Mouse (Mus musculus): ENCODE measurements around the gene Tyms.
A peak's percentile ranks its signal among the peaks of the same experiment; 100 is the strongest.

Gene Tyms

DNA sequence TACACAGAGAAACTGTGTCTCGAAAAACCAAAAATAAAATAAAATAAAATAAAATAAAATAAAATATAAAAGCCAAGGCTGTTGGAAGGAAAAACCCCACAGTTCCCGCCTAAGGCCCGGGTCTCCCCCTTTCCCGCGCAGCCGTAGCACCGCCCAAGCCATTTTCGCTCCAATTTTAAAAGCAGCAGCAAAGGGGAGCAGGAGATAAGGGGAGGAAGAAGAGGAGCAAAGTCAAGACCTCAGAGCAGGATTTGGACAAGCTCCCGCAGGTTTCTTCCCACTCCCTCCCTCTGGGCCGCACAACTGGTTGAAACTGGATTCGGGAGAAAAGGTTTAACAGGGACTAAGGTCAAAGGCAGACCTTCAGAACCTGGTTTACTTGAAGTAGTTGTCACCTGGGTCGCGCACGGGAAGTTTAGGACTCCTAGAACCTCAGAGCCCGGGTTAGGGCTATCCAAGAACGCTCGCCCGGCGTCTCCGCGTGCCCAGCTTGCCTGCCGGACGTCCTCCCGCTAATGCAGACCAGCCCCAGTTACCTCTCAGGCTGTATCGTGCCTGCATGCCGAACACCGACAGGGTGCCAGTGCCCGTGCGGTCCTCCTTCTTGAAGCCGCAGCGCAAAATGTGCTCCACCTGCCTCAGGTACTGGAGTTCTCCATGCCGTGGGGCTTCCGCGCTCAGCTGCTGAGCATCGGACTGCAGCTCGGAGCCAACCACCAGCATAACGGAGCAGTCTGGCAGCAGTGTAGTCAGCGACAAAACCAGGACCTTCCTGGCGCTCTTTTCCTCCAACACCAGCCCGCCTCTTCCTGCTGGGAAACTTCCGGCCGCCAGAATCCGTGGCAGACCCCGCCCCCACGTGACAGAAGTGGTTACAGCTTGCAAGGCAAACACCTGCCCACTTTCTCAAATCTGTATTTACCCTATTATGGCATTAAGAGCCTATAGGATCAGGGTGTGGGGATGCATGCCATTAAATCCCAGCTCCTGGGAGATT is at the start of gene Tyms:
TSS of gene Tyms (minus strand) at position 793 of the 997 bp plus-strand sequence.
- peak; percentile 23 to 50 for DNase-seq (ENCODE audit: low spot score in 2 of 2)

DNA sequence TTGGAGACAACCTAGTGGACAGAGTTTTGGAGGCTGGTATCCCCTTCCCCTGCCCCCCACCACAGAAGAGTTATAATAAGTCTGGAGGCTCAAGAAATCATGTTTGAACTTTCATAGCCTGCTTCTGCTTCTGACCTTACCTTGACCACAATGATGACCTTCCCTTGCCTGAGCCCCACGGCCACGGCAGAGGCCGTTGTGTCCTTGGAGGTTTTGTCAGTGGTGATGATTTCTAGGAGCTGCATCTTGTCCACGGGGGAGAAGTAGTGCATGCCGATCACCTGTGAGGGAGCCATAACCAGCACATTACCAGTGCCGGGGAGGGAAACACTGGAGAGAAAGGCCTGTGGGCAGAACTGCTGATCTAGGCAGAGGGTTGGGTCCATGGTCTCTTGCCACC is 49.1 kb upstream of the Tyms start:
- no peak for DNase-seq (ENCODE audit: low spot score in 2 of 2)

- no peak for DNase-seq (ENCODE audit: low spot score in 2 of 2)
These were observed 46.7 kb upstream of the Tyms start for GRCm38 (mm10) chr5:30120106-30120505.

- DNase-seq (ENCODE audit: low spot score in 2 of 2), result no peak
These were observed 45.7 kb upstream of the Tyms start for GRCm38 (mm10) chr5:30119163-30119562.

GRCm38 (mm10) chr5:30118018-30118417 is 44.6 kb upstream of the Tyms start:
- DNase-seq (ENCODE audit: low spot score in 2 of 2), result no peak

DNA sequence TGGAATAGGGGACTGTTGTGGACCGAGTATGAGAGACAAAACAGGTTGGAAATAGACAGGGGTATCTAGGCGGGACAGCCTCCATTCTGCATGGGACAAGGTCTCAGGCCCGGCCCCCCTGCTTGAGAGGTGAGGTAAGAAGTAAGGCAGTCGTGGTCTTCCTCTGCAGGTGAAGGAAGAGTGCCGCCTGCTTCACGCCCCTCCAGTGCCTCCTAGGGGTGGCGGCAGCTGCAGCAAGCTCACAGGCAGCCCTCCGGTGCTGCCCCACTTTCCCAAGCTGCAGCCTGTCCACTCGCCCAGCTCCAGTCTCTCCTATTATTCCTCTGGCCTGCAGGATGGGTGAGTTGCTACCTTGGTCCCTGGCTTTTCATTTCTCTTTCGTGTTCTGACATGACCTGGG is 42.3 kb upstream of the Tyms start:
- DNase-seq (ENCODE audit: low spot score in 2 of 2), result no peak

GRCm38 (mm10) chr5:30114761-30115140 is 41.3 kb upstream of the Tyms start:
- DNase-seq (ENCODE audit: low spot score in 2 of 2), result no peak

- DNase-seq (ENCODE audit: low spot score in 2 of 2), result peak; percentile 47 to 48
These were observed 40.7 kb upstream of the Tyms start for GRCm38 (mm10) chr5:30113881-30114760.

DNA sequence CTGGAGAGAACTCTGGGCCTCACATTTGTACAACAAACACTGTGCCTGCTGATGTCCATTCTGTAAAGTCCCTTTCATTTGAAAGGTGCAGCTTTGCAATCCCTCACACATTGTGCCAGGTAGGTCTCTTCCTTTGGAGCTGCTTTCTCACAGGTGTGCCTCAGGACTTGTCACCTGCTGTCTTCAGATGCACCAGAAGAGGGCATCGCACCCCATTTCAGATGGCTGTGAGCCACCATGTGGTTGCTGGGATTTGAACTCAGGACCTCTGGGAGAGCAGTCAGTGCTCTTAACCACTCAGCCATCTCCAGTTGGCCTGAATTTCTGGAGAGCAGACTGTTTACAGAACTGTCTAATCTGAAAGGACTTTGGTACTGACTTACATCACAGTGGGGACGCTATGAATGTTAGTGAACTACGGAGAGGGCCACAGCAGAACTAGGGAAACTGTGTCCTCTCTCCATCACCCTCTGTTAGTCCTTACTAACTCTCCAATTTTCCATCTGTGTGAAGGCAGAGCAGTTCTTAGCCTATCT is 39.2 kb upstream of the Tyms start:
- no peak for DNase-seq (ENCODE audit: low spot score in 2 of 2)

DNA sequence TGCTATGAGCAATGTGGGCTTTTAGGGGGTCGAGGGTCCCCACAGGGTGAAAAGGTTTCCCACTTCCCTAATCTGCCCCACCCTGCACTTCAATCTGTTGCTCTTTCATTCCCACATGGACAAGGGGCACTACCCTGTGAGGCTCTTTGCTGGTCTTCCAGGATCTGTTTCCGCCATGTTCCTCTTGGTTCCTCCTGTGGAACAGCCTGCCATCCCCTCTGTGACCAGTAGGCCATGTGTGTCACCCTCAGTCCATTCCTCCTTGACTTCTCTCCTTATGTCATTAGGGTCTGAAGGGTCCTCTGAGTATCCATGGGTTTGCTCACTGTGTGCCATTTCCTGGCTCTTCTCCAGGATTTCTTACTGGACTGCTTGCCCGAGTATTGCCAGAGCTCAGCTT is 38.4 kb upstream of the Tyms start:
- no peak for DNase-seq (ENCODE audit: low spot score in 2 of 2)

DNA sequence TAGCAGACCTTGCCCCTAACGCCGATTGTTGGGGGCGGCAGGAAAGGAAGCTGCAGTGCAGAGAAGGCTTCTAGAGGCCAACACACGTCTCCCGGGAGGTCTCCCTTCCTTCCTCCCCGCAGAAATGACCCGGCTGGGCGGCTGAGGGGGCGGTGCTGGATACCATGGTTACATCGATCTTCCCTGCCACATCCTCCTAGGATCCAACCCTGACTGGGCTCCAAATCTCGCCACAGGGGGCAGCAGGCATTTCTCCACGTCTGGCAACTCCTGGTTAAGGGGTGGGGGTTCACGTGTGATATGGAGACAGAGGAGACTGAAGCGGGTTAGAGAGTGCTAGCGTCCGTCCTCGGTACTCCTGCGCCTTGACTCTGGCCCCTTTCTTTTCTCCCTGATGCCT is 37.7 kb upstream of the Tyms start:
- no peak for DNase-seq (ENCODE audit: low spot score in 2 of 2)

DNA sequence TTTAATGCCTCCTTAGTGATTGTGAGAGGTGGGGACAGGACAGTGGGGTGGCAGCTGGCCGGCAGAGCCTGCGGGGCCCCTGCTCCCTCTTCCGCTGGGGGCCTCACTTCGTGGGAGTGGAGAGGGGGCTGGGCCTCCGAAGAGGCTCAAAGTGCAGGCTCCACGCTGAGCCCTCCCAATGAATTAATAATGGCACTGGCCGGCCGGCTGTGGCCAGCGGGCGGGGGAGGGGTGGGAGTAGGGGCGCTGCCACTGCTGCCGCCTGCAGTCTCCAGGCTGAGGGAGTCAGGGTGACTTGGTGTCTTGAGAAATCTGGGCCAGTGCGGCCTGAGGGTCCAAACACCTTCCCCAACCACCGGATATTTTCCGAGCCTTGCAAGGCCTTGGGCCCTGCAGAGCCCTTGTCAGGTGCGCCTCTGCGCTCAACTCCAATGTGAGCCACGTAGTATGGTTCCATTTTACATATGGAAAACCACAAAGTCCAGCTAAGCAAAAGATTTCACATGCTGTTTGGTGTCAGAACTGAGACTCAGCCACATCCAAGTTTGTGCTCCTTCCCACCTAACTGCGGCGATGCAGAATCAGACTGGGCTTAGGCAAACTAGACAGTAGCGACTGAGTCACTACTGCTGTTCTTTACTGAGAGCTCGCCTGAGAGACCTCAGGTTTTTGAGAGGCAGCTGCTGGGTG is 37.1 kb upstream of the Tyms start:
- no peak for DNase-seq (ENCODE audit: low spot score in 2 of 2)

- DNase-seq (ENCODE audit: low spot score in 2 of 2), result no peak
These were observed 36.5 kb upstream of the Tyms start for GRCm38 (mm10) chr5:30109899-30110298.

GRCm38 (mm10) chr5:30108233-30108632 is 34.8 kb upstream of the Tyms start:
- DNase-seq (ENCODE audit: low spot score in 2 of 2), result no peak

GRCm38 (mm10) chr5:30107611-30108041 is 34.2 kb upstream of the Tyms start:
- DNase-seq (ENCODE audit: low spot score in 2 of 2), result no peak

DNA sequence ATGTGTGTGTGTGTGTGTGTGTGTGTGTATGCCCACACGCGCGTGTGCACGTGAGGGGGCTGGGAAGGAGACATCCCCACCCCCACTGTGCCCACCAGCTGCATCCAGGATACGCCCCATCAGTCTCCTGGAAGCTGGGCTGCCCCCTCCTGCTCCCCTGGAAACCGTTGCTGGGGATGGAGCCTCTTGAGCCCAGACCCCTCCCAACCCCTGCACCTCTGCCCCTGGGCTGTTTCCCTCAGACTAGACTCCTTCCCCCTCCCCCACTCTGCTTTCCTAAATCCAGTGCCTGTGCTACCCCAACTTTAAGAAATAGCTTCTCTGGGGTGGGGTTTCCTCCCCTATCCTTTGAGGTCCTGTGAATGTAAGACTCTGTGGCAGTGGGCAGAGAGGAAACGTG is 33.8 kb upstream of the Tyms start:
- DNase-seq (ENCODE audit: low spot score in 2 of 2), result no peak

DNA sequence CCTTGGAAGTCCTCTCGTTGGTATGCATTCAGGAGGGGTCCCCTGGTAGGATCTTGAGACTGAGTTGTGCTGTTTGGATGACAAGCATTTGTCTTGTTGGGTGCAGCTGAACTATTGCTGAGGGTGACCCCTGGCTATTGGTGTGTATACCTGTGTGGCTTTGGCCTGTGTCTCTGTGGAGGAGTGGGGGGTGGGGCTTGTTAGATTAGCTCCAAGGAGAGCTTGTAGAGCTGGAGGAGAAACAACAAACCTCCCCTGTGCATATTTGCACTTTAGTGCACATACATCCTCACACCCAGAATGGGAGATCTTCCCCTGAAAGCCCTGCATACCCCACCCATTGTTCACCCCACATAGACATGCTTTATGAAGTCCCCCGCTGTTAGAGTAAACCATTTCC is 33.3 kb upstream of the Tyms start:
- peak in 1 of 2 experiments; percentile 1 for DNase-seq (ENCODE audit: low spot score in 2 of 2)

- peak in 1 of 2 experiments; percentile 19 for DNase-seq (ENCODE audit: low spot score in 2 of 2)
These were observed 32.4 kb upstream of the Tyms start, which contains the start of gene 3110082J24Rik for GRCm38 (mm10) chr5:30105668-30106300. 3110082J24Rik (minus strand) TSS chr5:30106086.

DNA sequence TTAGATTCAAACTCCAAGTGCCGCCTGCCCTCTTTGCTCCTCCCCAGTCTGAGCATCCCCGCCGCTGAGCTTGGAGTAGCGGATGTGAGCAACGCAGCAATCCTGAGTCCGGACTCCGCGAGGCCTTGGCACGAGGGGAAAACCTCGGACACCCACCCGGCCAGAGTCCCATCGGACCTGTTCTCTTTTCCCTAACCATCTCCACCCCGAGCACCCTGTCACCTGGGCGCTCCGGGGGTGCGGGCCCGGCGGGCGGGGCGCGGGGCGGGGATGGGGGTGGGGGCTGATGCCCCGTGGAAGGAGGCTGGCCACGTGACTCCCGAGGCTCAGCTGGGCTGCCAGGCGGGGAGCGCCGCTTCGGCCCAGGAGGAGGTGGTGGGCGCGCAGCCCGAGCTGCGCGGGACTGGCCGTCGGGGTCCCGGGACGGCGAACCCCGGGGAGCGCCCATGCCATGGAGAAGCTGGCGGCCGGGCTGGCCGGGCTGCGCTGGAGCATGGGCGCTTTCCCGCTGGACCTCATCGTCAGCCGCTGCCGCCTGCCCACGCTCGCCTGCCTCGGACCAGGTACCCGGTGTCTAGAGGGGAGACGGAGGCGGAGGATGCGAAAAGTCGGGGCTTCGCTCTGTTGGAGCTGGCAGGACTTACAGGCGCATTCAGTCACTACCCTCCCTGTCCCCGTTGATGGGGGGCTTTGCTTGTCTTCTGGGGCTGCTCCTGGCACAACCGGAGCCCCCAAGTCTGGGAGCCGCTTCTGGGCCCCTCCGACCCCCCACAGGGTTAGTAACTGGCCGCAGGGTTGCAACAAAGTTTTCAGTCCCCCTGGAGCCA is 31.6 kb upstream of the Tyms start, which contains the start of gene Garem2:
TSS of gene Garem2 (plus strand) at position 321 of the 827 bp plus-strand sequence.
- DNase-seq (ENCODE audit: low spot score in 2 of 2), result peak in 1 of 2 experiments; percentile 5

GRCm38 (mm10) chr5:30104339-30104738 is 30.9 kb upstream of the Tyms start:
- peak in 1 of 2 experiments; percentile 36 for DNase-seq (ENCODE audit: low spot score in 2 of 2)

All from frontal cortex, postnatal 25 days (tissue).